Mouse (Mus musculus) embryo, embryonic 10 days (tissue): ENCODE results near the gene Trpm3.
A peak's percentile ranks its signal among the peaks of the same experiment; 100 is the strongest.

Experiments used
- DNase-seq: peaks from one replicate; pipeline ENCODE4 v3.0.0-alpha.2; 2015; ENCODE audit warnings: low spot score

Gene Trpm3

DNA sequence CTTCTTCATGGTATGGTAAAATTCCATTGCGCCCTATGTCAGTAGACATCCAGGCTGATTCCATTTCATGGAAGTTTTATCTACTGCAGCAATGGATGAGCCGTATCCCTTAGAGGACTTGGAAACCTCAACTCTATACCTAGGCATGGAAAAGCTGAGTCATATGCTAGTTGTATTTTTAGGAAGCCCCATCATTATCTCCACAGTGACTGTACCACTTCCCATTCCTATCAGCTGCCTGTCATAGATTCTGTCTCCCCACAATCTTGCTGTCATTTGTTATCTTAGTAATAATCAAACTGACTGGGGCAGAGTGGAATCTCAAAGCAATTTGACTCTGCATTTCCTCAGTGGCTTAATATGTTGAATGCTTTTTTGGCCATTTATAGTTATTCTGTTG, 169.2 kb downstream of the Trpm3 start:
- DNase-seq, result no peak

DNA sequence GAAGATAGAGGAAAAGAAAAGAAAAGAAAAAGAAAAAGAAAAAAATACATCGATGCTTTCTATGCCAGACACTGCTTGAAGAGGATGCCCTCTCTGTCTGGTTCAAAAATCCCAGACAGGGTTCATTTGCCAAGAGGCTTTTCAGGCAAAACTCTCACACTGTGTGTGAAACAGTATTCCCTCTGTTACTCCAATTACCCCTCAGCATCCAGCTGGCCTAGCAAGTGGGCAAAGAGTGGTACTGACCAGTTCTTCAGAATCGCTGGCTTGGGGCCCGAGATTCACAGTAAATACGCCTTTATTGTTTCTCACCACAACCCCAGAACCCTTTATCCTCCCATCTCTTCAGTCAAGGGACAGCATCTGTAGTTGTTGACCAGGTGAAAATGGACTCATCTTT, 178.5 kb downstream of the Trpm3 start:
- DNase-seq, result no peak

GRCm38 (mm10) chr19:22326813-22327212, 188.0 kb downstream of the Trpm3 start:
- no peak for DNase-seq

DNA sequence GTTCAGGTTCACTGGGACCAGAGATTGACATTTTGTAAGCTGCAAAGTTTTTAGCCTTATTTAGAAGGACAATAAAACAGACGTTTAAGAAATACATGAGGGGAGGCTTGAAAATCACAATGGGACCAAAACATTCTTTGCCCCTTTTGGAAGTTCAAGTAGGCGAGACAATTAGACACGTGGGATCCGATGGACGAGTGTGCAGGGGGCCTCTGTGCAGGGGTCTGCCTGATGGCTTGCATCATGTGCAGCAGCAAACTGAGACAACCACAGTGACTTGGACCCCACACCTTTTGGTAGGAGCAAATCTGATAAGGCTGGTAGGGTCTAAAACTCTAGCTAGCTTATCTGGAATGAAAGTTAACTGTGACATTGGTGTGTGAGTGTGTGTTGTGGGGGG, 188.4 kb downstream of the Trpm3 start:
- no peak for DNase-seq

- DNase-seq, result no peak
Measured at GRCm38 (mm10) chr19:22336278-22336677, 197.4 kb downstream of the Trpm3 start.

- DNase-seq, result peak; percentile 80
Measured at GRCm38 (mm10) chr19:22337468-22337867, 198.6 kb downstream of the Trpm3 start.

- DNase-seq, result no peak
Measured at GRCm38 (mm10) chr19:22338927-22339326, 200.1 kb downstream of the Trpm3 start.

DNA sequence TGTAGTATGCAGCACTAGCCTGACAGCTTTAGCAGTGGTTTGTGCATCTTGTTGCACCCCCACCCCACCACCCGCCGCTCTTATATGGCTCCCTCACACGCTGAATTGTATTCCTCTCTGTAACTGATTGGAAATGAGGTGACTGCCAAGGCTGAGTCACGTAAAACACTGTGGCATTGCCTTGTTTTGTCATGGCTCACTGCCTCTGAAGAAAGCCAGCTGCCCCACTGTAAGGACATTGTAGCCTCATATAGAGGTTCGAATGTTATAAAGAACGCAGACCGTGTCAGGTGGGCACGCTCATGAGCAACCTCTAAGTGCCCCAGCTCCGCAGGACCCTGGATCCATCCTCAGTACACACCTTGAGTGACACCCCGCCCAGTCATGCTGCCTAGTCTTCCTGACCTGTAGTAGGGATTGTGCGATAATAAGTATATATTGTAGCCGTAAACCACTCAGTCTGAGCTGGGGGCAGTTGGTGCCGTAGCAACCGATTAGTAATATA, 215.2 kb downstream of the Trpm3 start:
- DNase-seq, result no peak

- DNase-seq, result no peak
Measured at GRCm38 (mm10) chr19:22386890-22387289, 248.0 kb downstream of the Trpm3 start.

DNA sequence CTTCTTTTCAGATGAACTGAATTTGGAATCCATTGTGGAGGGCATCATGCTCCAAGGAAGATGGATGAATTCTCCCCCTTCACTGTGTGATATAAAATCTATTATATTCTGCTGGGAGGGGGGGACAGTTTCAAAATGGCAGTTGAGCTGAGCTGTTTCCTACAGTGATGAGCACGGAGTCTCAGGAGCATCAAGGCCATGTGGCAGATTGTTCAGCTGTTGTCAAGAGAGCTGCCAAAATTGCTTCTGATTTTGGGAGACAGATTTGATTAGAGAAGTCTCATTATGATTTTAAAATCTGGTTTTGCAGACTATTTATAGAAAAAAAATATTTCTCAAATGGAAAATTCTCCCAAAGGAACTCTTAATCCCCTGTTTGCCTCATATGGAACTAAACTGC, 255.9 kb downstream of the Trpm3 start:
- no peak for DNase-seq

DNA sequence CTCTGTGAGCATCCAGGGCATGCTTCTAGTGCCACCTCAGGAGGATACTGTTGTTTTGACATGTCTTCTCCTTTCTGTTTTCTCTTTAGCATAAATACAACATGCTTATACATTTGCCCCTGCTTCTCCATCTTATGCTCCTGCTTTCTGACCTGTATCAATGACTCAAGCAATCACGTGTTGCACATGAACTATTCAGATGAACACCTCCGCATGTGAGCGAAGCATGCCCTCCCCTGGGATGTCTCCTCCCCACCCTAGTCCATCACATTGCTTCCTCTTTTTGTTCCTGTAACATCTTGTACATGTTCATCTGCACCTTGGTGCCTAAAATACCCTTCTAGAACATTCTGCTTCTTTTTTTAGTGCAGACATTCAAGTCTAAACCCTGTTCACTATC, 265.2 kb downstream of the Trpm3 start:
- DNase-seq, result no peak

GRCm38 (mm10) chr19:22418239-22418638, 279.4 kb downstream of the Trpm3 start:
- no peak for DNase-seq

GRCm38 (mm10) chr19:22437207-22437606, 298.4 kb downstream of the Trpm3 start:
- DNase-seq, result no peak

DNA sequence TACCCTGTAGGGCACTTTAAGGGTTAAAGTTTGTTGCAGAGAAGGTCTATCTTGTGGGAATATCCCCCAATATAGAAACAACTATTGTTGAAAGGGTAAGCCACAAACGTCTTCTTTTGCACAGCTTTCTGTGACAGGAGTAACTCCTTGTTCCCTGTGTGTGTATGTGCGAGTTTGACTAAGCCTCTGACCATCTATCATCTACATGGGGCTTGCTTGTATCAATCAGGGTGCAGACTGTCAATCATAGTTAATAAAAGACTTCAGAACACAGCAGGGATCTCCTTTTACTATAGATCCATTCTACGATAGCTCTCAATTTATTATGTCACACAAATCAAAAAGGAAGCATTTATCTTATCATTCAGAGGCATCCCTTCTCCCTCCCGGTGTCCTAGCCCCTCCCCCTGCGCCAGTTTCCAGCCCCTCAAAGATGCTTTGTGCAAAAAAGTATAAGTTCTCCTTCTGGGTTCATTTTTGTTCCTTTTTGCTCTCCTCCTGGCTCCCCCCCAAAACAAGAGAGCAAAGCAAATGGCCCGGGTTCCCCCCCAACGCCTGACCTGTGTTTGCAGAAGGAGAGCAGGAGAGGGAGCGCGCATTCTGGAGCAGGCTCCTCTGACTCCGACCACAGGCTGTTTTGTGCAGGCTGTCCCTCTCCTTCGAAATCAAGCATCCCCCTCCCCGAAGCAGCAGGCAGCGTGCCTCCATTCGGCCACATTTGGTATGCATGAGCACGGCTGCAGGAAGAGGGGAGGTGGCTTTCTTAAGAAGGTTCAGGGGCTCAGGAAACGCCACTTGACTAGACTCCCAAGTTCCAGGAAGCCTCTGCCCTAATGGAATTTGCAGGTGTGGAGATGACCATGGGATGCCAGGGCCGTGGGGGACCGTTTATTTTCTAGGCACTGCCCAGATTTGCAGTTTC, 308.8 kb downstream of the Trpm3 start:
- DNase-seq, result peak; percentile 59

DNA sequence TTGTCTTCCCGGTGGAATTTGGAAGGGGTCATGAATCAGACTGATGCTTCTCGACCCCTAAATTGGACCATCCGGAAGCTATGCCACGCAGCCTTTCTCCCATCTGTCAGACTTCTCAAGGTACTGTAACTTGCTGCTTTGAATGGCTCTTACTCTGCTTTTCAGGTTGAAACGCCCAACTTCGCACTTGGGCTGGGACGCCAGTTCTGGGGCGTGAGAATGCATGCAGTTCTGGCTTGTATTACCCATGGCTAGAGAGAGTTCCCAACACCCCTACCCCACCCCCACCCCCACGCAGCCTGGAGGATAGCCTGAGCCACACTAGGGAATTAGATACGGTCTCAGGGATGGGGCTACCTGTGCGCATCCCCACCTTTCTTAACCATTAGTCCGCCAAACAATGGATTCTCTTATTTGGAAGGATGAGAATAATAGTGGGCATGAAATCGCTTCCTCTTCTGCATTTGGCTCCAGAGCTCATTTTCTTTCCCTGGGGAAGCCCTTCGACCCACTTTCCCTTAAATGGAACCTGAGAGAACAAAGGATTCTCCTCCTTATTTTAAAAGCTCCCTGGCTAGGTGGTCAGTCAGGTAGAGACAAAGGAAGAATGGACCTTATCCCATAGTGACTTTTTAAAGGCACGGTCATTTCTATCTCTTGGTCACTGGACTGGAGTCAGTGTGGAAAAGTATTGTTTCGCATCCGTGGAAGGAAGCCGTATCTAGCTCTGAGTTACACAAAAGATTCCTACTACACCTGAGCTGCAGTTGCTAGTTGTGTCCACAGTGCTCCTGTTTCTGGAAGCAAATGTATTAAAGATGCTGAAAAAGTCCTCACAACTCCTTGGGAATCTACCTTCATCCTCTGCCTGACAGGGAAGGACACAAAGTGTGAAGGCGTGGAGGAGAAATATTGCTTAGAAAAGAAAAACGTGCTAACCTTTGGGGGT, 309.8 kb downstream of the Trpm3 start:
- DNase-seq, result no peak

- DNase-seq, result no peak
Measured at GRCm38 (mm10) chr19:22451290-22451689, 312.4 kb downstream of the Trpm3 start.

DNA sequence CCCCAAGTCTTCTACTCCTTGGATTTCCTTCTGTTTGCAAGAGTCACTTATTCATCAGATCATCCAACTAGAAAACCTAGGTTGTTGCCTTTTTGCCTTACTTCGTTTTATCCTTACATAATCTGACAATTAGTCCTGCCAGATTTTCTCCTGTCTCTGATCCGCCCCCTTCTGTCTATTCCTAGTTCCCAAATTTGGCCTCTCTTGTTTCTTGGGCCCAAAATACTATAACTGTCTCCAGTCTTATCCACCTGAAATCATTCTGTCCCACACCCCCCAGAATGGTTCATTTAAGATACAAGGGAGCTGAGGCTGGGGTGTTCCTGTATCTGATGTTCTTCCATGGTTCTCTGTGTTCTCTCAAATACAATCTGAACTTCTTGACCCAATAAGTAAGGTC, 318.1 kb downstream of the Trpm3 start:
- no peak for DNase-seq

- no peak for DNase-seq
Measured at GRCm38 (mm10) chr19:22462043-22462442, 323.2 kb downstream of the Trpm3 start.

DNA sequence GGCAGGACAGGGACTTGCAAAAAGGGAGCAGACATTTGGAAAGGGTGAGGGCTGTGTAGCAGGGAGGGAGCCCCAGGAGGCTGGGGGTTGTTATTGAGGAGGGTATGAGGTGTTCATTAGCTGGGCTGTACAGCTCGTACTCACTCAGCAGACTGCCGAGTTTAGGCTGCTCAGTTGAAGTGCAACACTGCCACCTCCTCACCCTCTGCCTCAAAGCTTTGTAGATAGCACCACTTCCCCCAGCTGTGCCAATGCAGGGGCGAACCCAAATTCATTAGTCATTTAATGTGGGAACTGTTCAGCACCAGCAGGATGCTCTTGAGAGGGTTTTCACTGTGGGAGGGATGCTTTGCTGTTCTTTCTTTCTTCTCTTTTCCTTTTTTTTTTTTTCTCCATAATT, 324.7 kb downstream of the Trpm3 start:
- DNase-seq, result no peak

DNA sequence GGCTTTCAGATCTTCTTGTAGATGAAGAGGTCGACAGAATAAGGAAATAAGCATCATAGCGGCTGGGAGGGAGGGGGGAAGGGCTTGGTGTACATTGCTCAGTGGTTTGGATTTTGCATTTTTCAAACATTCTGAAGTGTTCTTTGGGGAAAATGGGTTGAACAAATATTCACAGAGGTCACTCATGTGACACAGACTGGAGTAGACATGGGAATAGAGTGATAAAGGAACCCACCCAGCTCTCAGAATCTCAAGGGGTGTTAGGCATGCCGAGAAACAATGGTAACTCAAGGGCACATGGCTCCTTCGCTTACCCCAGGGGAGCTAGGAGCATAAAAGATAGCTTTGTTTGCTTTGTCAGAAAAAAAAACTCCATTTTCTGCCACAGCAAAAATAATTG, 330.8 kb downstream of the Trpm3 start:
- DNase-seq, result no peak

GRCm38 (mm10) chr19:22473030-22473712, 334.3 kb downstream of the Trpm3 start:
- no peak for DNase-seq
